Mouse (Mus musculus) thymus, postnatal 36 days (tissue): Measurements from ENCODE around the gene Col24a1.

Source experiments
- DNase-seq, 2 experiments: peaks; one replicate each; pipeline ENCODE4 v3.0.0; 2022; ENCODE audit warnings: mixed read lengths in 2 of 2

The Col24a1 gene

DNA sequence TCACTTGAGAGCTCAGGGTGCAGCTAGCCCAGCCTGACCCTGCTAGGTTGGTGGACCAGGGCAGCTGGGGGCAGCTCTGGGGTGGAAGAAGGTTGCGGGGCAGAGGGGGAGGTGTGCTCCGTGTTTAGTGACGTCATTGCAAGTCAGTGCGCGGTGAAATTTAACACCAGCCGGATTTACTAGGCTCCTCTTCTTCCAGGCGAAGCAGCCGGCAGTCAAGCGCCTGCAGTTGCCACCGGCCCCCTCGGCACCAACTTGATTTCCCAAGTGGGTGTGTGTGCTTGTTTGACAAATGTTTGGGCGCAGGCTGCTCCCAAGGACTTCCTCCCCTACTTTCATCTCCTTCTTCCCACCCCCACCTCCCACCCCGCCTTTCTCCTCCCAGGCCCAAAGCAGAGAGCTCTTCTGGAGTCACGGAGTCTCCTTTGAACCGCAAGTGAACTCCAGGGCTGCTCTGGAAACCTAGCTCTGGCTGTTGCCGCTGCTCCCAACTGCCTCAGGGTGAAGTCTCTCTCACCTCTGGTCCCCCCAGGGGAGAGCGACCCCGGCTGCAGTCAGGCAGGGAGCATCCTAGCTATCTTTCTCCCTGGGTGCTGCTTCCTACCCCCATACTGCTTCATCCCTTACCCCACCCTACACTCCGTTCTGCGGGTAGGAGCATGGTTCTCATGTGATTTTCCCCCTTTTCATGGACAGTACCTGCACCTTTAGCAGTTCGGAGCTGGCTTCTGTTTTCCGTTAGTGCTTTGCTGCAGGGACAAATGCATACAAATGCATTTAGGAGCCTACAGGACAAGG is at the start of gene Col24a1:
Gene Col24a1, plus strand, starts transcription at position 136 of the 798 bp plus-strand sequence.
- DNase-seq = no peak

DNA sequence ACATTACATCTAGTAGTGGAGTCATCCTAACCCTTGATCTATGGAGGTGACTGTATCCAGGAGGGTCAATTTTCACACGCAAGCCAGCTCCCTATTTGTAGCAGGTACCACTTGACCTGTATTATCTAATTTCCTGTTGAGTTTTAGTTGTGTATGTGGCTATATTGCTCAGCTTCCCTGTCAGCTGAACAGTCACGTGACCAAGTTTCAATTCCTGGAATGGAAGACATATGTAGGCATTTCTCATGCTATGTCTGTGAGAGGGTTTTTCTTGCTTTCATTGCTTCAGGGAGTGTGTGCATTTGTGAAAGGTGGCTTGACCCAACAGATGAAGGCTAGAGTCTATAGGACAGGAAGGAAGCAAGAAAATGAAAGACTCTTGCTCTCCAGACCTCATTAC is 44.2 kb upstream of the Col24a1 start:
- no peak for DNase-seq

DNA sequence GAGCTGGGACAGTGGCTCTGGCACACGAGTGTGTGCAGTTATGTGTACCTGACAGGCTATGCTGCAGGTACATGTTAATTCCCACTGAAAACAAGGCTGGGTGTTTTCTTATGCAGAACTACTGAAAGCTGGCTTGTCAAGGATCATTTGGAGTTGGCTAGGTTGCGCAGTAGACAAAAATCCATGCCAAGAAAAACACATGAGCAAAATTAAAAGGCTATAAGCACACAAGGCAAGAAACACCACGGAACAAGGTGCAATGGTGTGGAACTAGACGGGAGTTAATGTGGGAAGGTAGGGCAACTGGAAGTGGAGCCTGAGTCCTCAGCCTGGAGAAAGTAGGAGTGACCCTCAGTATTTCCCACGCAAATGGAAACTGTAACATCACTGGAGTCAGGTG is 39.2 kb upstream of the Col24a1 start:
- no peak for DNase-seq

DNA sequence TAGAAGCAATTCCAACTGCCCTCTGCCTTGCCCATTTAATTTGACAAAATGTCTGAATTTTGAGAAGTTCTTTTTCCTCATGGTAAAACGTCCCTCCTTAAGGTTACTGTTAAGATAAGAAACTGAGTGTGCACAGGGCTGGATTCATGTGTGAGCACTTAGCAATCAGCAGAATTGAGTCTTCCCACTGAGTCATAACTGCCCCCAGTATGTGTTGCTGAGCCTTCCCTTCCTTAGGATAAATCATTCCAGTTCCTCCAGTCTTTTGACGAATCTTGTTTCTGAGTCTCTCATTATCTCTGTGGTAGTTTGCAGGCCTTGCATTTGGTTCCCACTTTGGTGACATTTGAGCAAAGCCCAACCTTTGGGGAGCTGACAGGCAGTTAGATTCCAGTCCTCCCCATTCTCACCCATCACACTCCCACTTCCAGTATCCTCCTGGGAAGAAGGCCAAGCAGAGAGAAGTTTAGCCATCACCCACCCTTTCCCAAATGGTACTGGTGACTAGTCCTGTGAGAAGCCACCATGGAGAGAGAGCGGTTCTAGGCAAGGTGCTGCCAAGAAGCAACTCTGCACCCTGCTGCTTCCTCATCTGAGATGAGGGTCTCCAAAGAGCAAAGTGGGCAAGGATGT is 37.4 kb upstream of the Col24a1 start:
- no peak for DNase-seq

DNA sequence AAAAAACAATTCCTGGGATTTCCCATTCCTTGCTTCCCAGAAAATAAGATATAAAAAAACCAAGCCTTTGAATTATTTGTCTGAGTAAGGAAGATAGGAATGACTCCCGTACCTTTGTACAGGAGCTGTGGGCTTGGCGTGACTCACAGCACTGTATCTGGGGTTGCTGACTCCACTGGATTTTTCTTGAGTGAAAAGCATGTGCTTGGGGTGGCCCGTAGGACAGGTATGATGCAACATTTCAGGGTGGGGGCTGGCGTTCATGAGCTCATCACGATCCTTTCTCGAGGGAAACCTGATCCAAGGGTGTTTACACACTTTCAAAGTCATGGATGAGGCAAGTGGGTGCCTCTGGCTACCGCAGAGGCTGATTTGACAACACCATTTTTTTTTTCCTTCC is 35.6 kb upstream of the Col24a1 start:
- DNase-seq = no peak

DNA sequence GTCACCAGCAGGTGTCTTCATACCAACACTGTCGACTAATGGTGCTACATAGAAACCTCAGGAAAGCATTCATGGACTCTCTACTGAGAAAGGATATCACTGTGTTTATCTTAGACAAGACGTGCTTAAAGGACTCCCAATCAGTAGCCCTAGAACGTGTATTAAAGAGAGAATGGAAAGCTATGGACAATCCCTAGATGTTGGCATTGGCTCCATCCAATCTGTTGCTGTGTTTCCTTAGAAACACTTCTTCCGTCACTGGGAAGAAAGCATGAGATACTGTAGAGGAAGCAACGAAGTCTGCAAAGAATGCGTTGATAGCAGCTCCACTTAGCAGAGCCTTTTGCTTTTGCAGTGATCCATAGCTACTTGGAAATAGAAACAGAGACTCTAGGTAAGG is 32.6 kb upstream of the Col24a1 start:
- no peak for DNase-seq

DNA sequence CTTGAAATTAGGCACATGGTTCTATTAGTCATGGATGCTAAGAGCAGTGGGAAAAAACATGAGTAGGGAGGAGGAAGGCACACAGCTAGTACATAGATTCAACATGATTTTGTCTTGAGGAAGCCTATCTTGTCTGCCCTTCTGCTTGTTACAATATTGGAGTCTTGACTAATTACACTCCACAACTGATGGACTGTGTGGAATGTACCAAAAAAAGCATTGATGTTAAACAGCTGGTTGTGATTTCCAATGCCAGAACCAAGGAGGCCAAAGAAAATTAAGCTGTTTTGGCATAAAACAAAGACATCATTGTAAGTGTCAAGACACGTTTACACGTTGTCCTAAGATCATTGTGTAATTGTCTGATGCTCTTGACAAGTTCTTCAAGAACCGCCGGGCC is 29.1 kb upstream of the Col24a1 start:
- DNase-seq = no peak

DNA sequence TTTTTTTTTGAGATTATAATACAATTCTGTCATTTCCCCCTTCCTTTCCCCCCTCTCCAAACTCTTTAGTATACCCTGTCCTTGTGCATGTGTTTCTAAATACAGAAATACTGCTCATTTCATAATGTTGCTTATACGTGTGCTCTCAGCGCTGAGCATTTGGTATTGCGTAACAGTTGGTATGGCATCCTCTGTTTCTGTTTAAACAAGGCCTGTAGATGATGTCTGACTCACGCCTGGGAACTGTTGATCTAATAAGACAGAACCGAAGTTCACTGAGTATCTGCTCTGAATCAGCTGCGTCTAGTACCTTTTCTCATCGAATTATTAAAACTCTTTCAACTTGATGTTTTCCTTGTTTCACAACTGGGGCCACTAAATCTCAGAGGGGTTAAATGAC is 24.2 kb upstream of the Col24a1 start:
- no peak for DNase-seq

DNA sequence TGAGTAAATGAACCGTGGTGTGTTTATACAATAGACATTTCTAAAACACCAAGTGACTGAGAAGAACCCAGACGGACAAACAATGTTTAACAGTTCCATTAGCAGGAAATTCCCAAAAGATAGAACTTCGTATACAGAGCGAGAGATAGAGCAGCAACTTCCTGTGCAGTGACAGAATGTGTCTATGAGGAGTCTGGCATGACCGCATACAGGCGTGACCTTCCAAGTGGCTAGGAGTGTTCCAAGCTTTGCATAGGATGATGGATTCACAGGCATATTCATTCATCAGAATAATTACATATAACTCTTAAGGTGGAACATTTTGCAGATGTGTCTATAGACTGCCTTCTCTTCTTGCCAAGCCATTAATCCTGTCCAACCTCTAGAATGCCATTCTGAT is 18.1 kb upstream of the Col24a1 start:
- no peak for DNase-seq

DNA sequence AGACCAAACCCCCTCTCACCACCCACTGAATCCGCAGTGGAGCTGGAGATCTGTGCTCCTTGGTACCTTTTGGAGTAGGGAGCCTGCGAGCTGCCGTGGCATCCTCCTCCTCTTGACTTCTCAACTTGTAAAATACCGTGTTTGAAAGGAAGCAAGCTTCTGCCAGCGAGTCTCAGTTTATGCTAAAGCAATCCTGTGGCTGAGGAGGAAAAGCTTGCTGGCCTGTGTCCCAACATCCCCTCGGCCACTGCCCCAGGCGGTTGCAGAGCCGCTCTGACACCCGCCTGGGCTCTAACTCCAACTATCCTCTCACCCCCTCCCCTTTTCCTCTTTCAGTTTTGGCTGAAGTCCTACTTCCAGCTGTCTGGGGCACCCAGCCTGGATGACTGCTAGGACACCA is 935 bp downstream of the Col24a1 start:
- DNase-seq = no peak

DNA sequence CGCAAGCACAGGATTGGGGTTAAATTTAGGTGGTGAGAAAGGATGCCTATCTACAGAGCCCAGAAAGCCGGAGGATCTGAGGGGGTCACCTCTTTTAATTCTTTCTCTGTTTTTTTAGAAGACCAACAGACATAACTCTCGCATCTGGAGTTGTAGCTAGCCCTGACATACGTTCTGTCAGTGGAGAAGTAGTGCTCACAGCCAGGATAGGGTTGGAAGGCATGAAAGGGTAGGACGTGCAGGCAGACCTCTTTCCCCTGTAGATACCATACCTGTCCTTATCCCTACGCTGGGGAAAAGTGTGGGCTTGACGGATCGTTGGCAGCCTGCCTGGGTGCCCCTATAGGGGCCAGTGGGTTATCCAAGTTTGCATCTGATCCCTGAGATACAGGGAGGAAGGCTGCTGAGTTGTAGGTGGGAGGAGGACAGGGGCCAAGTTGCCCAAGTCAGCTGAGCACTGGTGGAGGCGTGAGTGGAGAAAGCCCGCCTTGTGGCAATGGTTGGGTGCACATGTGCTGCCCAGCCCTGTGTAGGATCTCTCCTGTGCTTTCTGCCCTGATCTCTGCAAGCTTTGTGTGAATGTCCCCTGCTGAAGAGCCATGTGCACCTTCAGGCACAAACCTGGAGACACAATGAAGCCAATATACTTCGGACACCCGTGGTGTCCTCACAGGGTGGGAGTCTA is 1.5 kb downstream of the Col24a1 start:
- DNase-seq = no peak

DNA sequence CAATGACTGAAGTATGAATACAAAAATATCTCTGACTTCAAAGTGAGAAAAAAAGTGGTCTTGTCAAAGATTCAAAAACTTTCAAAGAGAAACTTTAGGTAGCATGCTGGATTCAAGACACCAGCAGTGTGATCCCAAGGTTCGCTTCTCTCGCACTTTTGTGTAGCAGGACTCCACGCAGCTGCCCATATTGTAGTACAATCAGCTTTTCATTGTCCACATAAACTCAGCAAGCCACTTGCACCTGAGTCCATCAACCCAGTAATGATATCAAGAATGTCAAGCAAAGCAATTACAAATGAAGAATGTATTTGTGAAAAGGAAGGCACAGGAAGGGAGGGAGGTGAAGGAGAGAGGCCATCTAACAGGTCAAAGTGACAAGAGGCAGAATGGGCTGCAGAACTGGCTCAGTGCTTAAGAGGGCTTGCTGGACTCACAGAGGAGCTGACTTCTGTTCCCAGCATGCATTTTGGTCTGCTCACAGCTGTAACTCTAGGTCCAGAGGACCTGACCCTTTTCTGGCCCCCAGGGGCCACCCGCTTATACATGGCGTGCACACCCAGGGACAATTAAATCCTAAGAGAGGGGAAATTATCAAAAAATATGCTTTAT is 7.8 kb downstream of the Col24a1 start:
- no peak for DNase-seq

DNA sequence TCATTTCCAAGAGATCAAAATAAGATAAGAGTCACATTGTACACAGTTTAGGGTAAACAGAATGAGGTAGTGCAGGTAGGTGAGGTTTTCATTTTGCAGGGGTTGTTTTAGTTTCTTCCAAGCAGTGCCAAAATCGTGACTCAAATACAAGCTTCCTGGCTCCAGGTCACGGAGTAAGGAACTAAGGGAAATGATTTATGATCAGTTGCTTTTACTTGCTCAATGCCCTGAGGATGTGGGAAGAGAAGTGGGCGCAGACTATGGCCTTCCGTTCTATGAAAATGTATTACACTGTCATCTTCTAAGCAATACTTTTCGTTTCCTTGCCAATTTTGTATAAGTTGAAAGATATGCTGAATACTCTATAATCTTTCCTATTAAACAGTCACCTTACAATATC is 13.0 kb downstream of the Col24a1 start:
- DNase-seq = no peak

DNA sequence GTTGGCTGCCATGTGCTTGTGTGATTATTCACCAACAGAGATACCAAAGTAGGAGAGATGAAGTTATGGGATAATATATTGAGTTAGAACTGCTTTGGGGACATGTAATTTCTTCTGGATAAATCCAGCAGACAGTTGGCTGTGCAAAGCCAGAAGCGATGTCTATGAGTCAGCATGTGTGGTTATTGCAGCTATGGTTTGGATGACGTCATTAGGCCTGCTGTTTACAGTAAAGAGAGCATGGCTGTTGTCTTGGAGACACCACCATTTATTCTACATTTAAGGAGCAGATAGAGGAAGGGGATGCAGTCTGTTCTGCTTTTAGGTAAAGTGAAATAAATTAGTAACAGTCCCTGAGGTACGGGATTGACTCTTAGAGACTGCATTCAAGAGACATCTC is 14.9 kb downstream of the Col24a1 start:
- no peak for DNase-seq

DNA sequence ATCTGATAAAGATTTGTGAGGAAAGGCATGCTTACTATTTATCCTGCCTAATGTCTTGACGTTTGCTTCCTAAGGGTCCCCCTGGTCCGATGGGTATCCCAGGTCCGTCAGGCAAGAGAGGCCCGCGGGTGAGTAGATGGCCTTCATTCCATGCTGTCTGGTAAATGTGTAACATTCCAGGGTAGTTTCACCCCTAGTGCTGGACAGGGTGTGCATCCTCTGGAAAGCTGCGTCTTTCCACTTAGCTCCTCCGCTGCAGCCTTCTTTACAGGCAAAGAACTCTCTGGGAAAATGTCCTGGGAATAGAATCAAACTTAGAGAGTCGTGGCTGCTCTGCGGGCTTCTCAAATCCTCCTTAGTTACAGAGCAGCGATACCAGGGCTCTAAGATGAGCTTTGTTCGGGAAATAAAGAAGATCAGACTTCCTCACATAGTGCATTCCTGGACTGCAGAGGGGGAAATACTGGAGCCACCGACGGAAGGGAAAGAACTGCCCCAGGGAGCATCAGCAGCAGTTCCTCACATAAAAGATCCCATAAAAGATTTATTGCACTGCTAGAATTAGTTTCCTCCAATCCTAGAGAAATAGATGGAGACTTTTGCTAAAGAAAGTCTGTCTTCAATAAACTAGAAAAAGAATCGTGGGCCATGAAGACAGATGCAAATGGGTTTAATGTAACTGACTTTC is 28.5 kb downstream of the Col24a1 start:
- DNase-seq = no peak

DNA sequence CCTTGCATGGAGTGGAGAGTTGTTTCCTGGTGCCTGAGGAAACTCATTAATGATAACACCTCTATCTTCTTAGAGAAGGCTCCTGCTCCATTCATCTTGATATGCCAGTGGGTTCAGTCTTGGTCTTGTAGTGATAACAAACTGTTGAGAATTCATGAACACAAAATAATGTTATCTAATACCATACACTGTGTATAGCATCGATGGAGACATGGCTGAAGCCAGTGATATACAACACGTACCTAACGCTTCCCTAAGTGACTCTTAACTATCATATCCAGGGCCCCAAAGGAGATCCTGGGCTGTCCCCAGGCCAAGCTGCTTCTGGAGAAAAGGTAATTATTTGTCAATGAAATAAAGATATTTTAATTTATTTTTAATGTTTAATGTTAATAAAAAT is 33.1 kb downstream of the Col24a1 start:
- DNase-seq = no peak

DNA sequence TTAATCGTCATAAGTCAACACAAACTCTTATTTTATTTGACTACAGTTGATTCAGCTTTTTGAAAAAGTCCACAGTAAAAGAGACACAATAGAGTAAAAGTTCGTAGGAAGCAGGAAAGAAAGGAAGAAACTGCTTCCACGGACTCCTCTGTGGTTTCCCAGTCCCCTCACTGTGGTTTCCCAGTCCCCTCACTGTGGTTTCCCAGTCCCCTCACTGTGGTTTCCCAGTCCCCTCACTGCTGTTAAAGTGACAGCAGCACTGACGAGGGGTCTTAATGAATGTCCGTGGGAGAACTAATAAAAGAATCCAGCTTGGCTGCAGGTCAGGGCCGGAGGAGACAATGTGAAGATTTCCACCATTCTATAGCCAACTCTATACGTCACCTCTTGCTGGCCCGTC is 39.4 kb downstream of the Col24a1 start:
- DNase-seq = no peak

DNA sequence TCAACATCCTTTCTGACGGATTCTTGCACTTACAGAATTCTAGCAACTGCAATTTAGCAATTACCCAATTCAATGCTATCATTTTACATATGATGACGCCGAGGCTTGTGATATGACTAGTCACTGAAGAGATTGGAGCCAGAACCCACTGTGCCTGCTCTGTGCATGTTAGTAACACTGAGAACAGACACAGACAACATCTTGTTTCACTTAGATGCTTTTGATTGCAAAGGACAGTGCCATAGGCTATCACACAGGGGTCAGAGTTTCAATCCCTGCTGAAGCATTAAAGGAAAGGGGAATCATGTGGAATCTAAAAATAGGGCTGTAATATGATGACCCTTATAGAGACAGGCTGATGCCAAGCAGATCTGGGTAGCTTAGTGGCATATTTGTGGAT is 41.8 kb downstream of the Col24a1 start:
- no peak for DNase-seq

DNA sequence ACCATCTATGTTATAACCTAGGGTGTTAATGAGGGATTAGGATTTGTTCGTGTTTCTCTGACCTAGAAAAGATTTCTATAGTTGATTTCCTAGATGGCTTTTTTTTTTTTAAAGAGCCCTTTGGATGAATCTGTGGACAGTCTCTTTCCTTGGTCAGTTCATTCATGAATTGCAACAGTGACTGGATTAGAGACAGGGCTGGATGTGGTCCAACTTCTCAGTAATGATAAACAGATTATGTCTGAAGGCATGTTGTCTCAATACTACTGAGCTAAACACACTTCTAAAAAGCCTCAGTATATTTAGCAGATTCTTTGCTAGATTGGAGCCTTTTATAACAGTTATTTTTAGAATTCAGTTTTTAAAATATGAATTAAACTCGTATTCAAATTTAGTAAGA is 44.9 kb downstream of the Col24a1 start:
- no peak for DNase-seq

DNA sequence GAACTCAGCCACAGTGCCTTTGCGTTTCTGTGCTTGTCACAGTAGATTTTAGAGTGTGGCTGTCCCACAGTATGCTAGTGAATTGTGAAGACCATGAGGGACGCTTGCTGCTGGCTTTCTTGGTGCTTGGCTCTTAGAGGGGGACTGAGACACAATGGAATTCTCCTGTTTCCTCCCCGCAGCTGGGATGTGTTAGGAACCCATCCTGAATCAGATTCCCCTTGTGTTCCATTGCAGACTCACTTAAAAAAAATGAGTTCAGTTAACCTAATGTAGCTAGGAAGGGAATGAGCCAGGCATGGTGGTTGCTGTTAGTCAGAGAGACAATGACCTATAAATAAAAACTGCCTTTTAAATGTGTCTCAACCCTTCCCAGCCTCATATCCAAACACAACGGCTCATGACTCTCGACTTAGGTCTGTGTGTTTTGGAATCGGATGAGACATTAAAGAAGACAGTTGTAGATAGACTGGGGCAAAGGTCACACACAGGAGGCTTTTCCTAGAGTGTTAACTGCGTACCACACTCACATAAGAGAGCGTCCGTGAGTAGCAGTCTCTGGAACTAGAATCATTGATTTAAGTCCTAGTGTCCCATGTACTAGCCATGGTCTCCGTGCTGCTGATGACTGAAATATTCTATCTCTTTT is 47.7 kb downstream of the Col24a1 start:
- DNase-seq = no peak

DNA sequence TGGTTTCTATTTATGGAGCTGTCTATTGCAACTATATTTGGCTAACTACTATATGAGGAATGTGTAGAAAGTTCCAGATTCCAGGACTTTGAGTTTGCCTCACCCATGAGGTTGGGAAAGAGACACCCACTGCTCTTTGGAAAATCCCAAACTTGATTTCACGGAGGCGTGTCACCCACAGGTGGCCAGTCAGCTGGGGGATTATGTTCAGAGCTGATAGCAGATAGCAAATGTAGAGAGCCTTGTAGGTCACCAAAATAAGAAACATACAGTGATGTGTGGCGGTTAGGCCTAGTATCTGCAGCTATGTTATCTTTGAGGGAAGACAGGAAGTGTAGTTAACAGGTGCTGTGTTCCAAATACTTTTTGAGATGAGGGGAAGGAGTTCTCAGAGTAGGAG is 56.4 kb downstream of the Col24a1 start:
- DNase-seq = no peak

DNA sequence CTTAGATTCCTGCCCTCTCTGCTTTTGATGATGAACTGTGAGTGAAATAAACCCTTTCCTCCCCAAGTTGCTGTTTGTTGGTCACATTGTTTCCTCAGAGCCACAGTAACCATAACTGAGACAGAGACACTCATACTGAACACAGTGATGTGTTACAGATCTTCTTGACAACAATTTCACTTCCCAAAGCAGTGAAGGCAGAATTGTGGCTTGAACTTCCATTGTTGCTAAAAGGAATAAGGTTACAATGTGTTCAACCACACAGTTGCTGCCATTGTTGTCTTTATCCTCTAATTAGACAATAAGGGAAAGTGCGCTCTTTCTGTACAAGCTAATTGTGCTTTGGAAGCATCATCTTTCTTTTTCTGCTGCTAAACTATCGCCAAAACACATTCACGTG is 61.7 kb downstream of the Col24a1 start:
- no peak for DNase-seq
